Mouse (Mus musculus): Measurements from ENCODE around the gene Col4a3bp.
A peak's percentile ranks its signal among the peaks of the same experiment; 100 is the strongest.

Gene Col4a3bp

GRCm38 (mm10) chr13:96541381-96541780 is 1.0 kb upstream of the Col4a3bp start:
- DNase-seq (ENCODE audit: low spot score in 2 of 2): no peak

DNA sequence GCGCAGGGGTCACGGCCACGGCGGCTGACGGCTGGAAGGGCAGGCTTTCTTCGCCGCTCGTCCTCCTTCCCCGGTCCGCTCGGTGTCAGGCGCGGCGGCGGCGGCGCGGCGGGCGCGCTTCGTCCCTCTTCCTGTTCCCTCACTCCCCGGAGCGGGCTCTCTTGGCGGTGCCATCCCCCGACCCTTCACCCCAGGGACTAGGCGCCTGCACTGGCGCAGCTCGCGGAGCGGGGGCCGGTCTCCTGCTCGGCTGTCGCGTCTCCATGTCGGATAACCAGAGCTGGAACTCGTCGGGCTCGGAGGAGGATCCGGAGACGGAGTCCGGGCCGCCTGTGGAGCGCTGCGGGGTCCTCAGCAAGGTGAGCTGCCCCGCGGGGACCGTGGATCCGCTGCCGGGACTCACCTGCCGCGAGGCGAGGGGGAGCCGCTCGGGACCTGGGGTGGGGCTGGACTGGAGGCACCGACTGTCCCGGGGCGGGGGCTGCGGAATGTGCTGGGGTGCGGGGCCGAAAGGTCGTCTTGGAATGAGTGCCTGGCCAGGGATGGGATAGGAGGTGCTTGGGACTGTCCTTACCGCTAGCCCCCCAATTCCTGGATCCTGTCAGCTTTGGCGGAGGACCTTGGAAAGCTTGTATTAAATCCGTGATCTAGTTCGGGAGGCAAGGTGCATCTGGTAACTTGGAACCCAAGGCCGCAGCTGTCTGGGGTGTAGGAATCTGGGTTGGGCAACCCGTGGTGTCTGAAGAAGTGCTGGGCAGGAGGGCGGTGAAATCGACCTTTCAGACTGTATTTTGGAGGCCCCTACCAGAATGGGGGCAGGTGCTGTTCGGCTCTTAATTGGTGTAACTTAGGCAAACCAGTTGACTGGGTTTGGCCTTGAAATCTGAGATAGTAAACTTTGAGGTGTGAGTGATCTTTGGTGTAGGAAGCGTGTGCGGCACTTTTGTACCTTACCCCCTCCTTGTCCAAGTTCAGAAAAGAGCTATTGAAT is 778 bp downstream of the Col4a3bp start:
- DNase-seq (ENCODE audit: low spot score in 2 of 2): peak; percentile 36 to 55

- peak in 1 of 2 experiments; percentile 4 for DNase-seq (ENCODE audit: low spot score in 2 of 2)
Measured at GRCm38 (mm10) chr13:96544506-96544905, 2.1 kb downstream of the Col4a3bp start.

GRCm38 (mm10) chr13:96547250-96547649 is 4.8 kb downstream of the Col4a3bp start:
- no peak for DNase-seq (ENCODE audit: low spot score in 2 of 2)

- DNase-seq (ENCODE audit: low spot score in 2 of 2): no peak
Measured at GRCm38 (mm10) chr13:96547941-96548340, 5.5 kb downstream of the Col4a3bp start.

- no peak for DNase-seq (ENCODE audit: low spot score in 2 of 2)
Measured at GRCm38 (mm10) chr13:96555099-96555498, 12.7 kb downstream of the Col4a3bp start.

- no peak for DNase-seq (ENCODE audit: low spot score in 2 of 2)
Measured at GRCm38 (mm10) chr13:96567977-96568376, 25.6 kb downstream of the Col4a3bp start.

DNA sequence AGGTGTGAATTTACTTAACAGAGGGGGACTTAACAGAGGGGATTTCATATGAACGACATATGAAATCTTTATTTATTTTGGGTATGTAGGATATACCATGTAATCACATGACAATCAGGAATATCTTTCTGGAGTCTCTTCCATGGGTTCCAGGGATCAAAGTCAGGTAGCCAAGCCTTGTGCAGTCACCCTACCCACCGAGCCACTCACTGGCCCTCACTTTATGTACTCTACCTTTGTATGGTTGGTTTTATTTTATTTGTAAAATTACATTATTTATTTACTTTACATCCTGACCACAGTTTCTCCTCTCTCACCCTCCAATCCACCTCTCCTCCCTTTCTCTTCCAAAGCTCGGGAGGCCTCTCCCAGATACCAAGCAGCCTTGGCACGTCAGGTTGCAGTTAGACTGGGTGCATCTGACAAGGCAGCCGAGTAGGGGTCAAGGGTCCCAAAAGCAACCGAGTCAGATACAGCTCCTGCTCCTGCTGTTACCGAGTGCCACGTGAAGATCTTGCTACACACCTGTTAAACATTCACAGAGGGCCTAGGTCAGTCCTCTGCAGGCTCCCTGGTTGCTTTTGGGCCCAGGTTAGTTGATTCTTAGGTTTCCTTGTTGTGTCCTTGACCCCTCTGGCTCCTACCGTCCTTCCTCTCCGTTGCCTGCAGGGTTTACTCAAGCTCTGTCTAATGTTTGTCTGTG is 28.0 kb downstream of the Col4a3bp start:
- no peak for DNase-seq (ENCODE audit: low spot score in 2 of 2)

DNA sequence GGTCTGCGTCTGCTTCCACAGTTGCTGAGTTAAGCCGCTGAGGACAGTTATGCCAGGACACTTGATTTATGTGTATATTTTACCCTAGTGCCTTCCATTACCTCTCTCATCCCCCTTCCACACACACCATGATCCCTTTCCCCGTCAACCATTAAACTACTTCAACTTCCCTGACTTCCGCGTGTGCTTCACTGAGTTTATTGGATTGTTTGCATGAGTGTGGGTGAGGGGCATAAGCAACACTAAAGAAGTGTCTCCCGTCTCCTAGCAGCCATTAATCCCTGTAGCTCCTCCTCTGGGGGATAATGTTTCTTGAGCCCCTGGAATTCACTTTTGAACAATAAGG is 28.6 kb downstream of the Col4a3bp start:
- DNase-seq (ENCODE audit: low spot score in 2 of 2): no peak

DNA sequence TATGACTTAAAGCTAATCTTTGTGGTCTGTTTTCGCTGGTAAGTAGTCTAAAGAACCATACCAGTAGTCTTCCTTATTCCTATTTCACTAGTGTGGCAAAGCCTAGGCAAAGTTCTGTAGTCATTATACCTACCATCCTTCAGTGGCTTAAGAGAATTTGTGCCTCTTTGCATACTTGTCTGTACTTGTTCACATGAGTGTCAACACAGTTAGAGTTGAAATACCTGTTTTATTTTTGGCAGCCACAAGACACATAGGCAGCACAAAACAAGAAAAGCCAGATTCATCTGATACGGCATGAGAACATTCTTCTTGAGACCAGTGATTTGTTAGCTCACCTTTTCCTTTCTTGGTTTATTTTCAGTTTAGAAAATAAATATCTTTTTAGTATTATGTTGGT is 31.8 kb downstream of the Col4a3bp start:
- no peak for DNase-seq (ENCODE audit: low spot score in 2 of 2)

DNA sequence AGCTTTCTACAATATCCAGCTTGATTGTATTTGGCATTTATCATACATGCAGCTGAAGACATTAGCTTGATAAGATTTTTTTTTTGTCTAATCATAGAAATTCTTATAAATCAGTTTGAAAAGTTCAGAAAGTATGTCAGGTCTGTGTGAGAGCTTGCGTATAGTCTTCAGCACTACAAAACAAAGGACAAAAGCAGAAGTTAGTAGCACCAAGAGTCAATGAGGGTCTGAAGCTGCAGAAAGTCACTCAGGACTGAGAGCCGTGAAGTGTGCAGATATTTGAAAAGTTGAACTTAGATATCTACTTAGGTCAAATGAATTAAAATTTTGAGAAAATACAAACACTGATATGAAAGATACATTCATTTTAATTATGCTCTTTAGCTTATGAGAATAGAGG is 36.7 kb downstream of the Col4a3bp start:
- no peak for DNase-seq (ENCODE audit: low spot score in 2 of 2)

GRCm38 (mm10) chr13:96579979-96580378 is 37.6 kb downstream of the Col4a3bp start:
- DNase-seq (ENCODE audit: low spot score in 2 of 2): no peak

- no peak for DNase-seq (ENCODE audit: low spot score in 2 of 2)
Measured at GRCm38 (mm10) chr13:96584201-96584600, 41.8 kb downstream of the Col4a3bp start.

DNA sequence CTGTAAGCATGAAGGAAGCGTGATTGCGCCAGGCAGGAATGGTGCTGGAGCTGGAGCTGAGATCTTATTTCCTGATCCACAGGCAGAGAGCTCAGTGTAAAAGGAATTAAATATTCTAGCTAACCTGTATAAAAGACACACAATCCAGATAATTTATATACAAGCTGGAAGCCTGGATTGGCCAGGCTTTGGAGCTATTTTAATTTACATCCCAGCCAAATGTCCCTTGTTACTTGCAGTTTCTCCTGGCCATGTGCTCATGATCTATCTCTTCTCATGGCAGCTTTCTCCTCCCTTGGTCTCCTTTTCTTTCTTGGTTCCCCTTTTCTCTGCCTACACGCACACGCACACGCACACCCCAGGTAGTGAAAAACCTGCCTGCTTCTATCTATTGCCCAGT is 44.1 kb downstream of the Col4a3bp start:
- no peak for DNase-seq (ENCODE audit: low spot score in 2 of 2)

DNA sequence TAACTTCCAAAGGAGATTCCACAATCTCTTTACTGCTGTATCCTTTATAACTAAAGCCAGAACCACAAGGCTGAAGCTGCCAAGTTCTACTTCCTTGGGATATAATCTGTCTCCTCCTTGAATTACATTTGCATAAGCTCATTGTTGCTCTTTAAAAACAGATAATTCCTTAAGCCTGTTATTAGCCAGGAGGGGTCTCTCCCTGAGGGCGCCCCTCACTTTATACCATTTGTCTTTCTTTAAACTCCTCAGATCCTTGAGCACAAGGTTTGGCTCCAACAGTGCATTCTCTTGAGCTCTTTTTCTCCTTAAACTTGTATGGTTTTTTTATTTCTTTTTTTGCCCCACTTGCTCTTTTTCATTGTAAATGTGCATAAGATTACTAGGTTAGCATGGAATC is 46.2 kb downstream of the Col4a3bp start:
- no peak for DNase-seq (ENCODE audit: low spot score in 2 of 2)

DNA sequence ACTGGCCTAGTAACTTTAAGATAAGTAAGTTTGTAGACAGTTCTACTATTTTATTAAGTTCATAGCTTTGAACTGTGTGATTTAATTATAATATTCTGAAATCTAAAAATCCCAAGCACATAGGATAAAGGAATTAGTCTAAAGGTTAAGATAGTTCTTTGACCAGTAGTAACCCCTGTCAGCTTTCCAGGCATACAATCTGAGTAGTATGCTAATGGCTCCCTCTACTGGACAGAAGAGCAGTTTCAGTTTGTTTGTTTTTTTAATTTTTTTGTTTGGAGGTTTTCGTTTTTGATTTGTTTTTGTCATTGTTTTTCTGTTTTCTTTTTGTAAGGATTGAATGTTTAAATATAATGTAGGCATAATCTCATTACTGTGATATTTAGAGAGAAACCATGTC is 51.2 kb downstream of the Col4a3bp start:
- no peak for DNase-seq (ENCODE audit: low spot score in 2 of 2)

GRCm38 (mm10) chr13:96594070-96594469 is 51.7 kb downstream of the Col4a3bp start:
- DNase-seq (ENCODE audit: low spot score in 2 of 2): no peak

DNA sequence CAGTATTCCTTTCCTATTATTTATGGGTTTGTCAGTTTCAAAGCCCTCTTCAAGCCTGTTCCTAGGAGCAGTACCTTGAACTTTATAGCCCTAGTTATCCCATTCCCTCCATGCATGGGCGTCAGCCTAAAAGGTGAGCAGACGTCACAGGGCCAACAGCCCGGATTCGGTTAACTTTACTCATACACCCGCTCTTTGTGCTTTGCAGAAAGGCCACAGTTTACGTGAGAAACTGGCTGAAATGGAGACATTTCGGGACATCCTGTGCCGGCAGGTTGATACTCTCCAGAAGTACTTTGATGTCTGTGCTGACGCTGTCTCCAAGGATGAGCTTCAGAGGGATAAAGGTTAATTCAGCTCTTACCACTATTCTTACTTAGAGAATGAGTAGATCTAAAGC is 56.8 kb downstream of the Col4a3bp start:
- DNase-seq (ENCODE audit: low spot score in 2 of 2): no peak

- DNase-seq (ENCODE audit: low spot score in 2 of 2): no peak
Measured at GRCm38 (mm10) chr13:96604242-96604641, 61.8 kb downstream of the Col4a3bp start.

DNA sequence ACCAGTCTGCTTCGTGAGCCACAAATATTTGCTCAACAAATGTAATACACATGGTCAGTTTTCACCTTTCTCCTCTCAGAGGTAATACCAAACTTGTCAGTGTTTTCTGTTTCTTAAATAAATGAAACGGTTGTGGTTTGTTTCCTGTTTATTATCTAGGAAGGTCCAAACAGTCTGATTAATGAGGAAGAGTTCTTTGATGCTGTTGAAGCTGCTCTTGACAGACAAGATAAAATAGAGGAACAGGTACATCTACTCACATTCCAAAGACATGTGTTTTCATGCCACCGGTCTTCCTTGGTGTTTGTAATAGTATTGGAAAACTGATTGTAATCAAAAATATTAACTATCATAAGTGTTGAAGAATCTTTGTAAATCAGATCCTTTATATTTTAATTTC is 72.2 kb downstream of the Col4a3bp start:
- DNase-seq (ENCODE audit: low spot score in 2 of 2): no peak

GRCm38 (mm10) chr13:96620891-96621290 is 78.5 kb downstream of the Col4a3bp start:
- no peak for DNase-seq (ENCODE audit: low spot score in 2 of 2)

- DNase-seq (ENCODE audit: low spot score in 2 of 2): no peak
Measured at GRCm38 (mm10) chr13:96630396-96630795, 88.0 kb downstream of the Col4a3bp start.

GRCm38 (mm10) chr13:96644168-96644567 is 101.8 kb downstream of the Col4a3bp start:
- no peak for DNase-seq (ENCODE audit: low spot score in 2 of 2)
